Comparison of ENCODE assay signal across 8 mouse cellular contexts in genomic region chr2:51981630-51982029, GRCm38 (mm10). TPM values are rescaled to one million over a fixed set of nuclear protein-coding genes. Genes with fewer than 3 reads are reported as not detected.
DNase-seq lines count a peak whose midpoint lies in the region; ATAC-seq lines count a peak whose summit lies in the region.

No protein-coding gene starts in this region.

- no peaks in the 10 kb centered on the region for H3K36me3 ChIP-seq in embryonic facial prominence, embryonic 11.5 days (replicated peaks; ENCODE audit: control insufficient read depth, insufficient read depth, low read depth, low read length)
- no peaks in the 10 kb centered on the region for H3K36me3 ChIP-seq in hindbrain, embryonic 14.5 days (replicated peaks; ENCODE audit: control insufficient read depth, insufficient read depth)
- no peaks in the 10 kb centered on the region for H3K36me3 ChIP-seq in liver, embryonic 12.5 days
- no peaks in the 10 kb centered on the region for H3K36me3 ChIP-seq in stomach, embryonic 15.5 days
- H3K36me3 ChIP-seq in forebrain, embryonic 10.5 days (replicated peaks), result no peaks in the 10 kb centered on the region

- no peak overlapping the region for H3K27ac ChIP-seq in embryonic facial prominence, embryonic 11.5 days (replicated peaks; ENCODE audit: low read depth, low read length)
- no peak overlapping the region for H3K27ac ChIP-seq in hindbrain, embryonic 14.5 days
- 0 out of 2 replicates have a peak overlapping the region, but pooled peaks have one; percentile 16 for H3K27ac ChIP-seq in liver, embryonic 12.5 days
- H3K27ac ChIP-seq in stomach, embryonic 15.5 days, result peak overlapping the region; percentile 6; the same call in 1 of the 2 replicates
- H3K27ac ChIP-seq in forebrain, embryonic 10.5 days, result no peak overlapping the region

- ATAC-seq in embryonic facial prominence, embryonic 11.5 days (replicated peaks; ENCODE audit: insufficient number of reproducible peaks, low FRiP score, low TSS enrichment, low read depth), result no peak
- ATAC-seq in hindbrain, embryonic 14.5 days (ENCODE audit: low FRiP score), result no peak
- no peak for ATAC-seq in liver, embryonic 12.5 days
- ATAC-seq in stomach, embryonic 15.5 days (ENCODE audit: insufficient read depth, low FRiP score, low read depth), result no peak

- 0 out of 2 replicates have a peak, but pooled peaks cover 2% of the 10 kb centered on the region for H3K4me1 ChIP-seq in embryonic facial prominence, embryonic 11.5 days (ENCODE audit: control insufficient read depth, insufficient read depth, low read length)
- H3K4me1 ChIP-seq in hindbrain, embryonic 14.5 days (replicated peaks; ENCODE audit: control insufficient read depth, insufficient read depth, low read length), result peaks cover 5% of the 10 kb centered on the region; the same call in 1 of the 2 replicates
- H3K4me1 ChIP-seq in liver, embryonic 12.5 days, result peaks cover 13% of the 10 kb centered on the region
- H3K4me1 ChIP-seq in stomach, embryonic 15.5 days, result no peaks in the 10 kb centered on the region
- no peaks in the 10 kb centered on the region for H3K4me1 ChIP-seq in forebrain, embryonic 10.5 days

- no peaks in the 10 kb centered on the region for H3K27me3 ChIP-seq in embryonic facial prominence, embryonic 11.5 days (ENCODE audit: control insufficient read depth, insufficient read depth, low read length)
- no peaks in the 10 kb centered on the region for H3K27me3 ChIP-seq in hindbrain, embryonic 14.5 days (ENCODE audit: control insufficient read depth, insufficient read depth, low read length)
- no peaks in the 10 kb centered on the region for H3K27me3 ChIP-seq in liver, embryonic 12.5 days (replicated peaks)
- no peaks in the 10 kb centered on the region for H3K27me3 ChIP-seq in stomach, embryonic 15.5 days (replicated peaks)
- H3K27me3 ChIP-seq in forebrain, embryonic 10.5 days (ENCODE audit: poor library complexity, severe bottlenecking), result no peaks in the 10 kb centered on the region

- peak; percentile 16 for DNase-seq in embryo, embryonic 10 days (ENCODE audit: low spot score)
- DNase-seq in embryo, embryonic 9.5 days (ENCODE audit: extremely low spot score), result no peak
- DNase-seq in embryonic facial prominence, embryonic 11.5 days (ENCODE audit: low spot score), result peak; percentile 29
- DNase-seq in hindbrain, embryonic 14.5 days (ENCODE audit: low spot score), result no peak
- DNase-seq in forebrain, embryonic 10.5 days (ENCODE audit: extremely low spot score, low spot score), result no peak
- no peak for DNase-seq in layer of hippocampus, postnatal 25 days (ENCODE audit: extremely low spot score in 1 of 2, low spot score in 1 of 2)

- H3K9me3 ChIP-seq in embryonic facial prominence, embryonic 11.5 days (replicated peaks; ENCODE audit: control insufficient read depth, low read length), result no peaks in the 10 kb centered on the region
- H3K9me3 ChIP-seq in hindbrain, embryonic 14.5 days (ENCODE audit: control insufficient read depth, low read length), result no peaks in the 10 kb centered on the region
- no peaks in the 10 kb centered on the region for H3K9me3 ChIP-seq in liver, embryonic 12.5 days (replicated peaks)
- no peaks in the 10 kb centered on the region for H3K9me3 ChIP-seq in stomach, embryonic 15.5 days
- H3K9me3 ChIP-seq in forebrain, embryonic 10.5 days, result no peaks in the 10 kb centered on the region; the same call in 1 of the 2 replicates

- no peak overlapping the region for H3K4me3 ChIP-seq in embryonic facial prominence, embryonic 11.5 days (ENCODE audit: low read depth, low read length)
- no peak overlapping the region for H3K4me3 ChIP-seq in hindbrain, embryonic 14.5 days (replicated peaks; ENCODE audit: low read length)
- peak overlapping the region; percentile 38 for H3K4me3 ChIP-seq in liver, embryonic 12.5 days
- no peak overlapping the region for H3K4me3 ChIP-seq in stomach, embryonic 15.5 days (replicated peaks)
- H3K4me3 ChIP-seq in forebrain, embryonic 10.5 days, result no peak overlapping the region

- H3K9ac ChIP-seq in embryonic facial prominence, embryonic 11.5 days (replicated peaks; ENCODE audit: low read length), result no peak overlapping the region
- no peak overlapping the region for H3K9ac ChIP-seq in hindbrain, embryonic 14.5 days
- H3K9ac ChIP-seq in liver, embryonic 12.5 days, result no peak overlapping the region
- H3K9ac ChIP-seq in stomach, embryonic 15.5 days, result no peak overlapping the region

- H3K4me2 ChIP-seq in embryonic facial prominence, embryonic 11.5 days (ENCODE audit: low read depth, low read length), result peak overlapping the region; percentile 17; the same call in 1 of the 2 replicates
- peak overlapping the region; percentile 4; the same call in 1 of the 2 replicates for H3K4me2 ChIP-seq in hindbrain, embryonic 14.5 days (replicated peaks)
- H3K4me2 ChIP-seq in liver, embryonic 12.5 days, result peak overlapping the region; percentile 53
- H3K4me2 ChIP-seq in stomach, embryonic 15.5 days, result peak overlapping the region; percentile 37

- WGBS in embryonic facial prominence, embryonic 11.5 days, result 31% methylated on average over 11 of the region's 11 CpGs
- 59% methylated on average over 11 of the region's 11 CpGs for WGBS in hindbrain, embryonic 14.5 days
- WGBS in liver, embryonic 12.5 days (ENCODE audit: insufficient replicate concordance), result 19% methylated on average over 11 of the region's 11 CpGs
- 45% methylated on average over 11 of the region's 11 CpGs for WGBS in stomach, embryonic 15.5 days
- 72% methylated on average over 11 of the region's 11 CpGs for WGBS in forebrain, embryonic 10.5 days

RNA-seq across cellular contexts. Expression of gene Nmi, which starts 8.3 kb away (rescaled TPM):
- 11.5 and 11.7 TPM in 2 replicates for polyA plus RNA-seq in embryonic facial prominence, embryonic 11.5 days (2014; fragmentation: Nextera tagmentation; extraction: Ambion mirVana)
- polyA plus RNA-seq in hindbrain, embryonic 14.5 days (2014; fragmentation: Nextera tagmentation; extraction: Ambion mirVana), result 4.5 and 4.7 TPM in 2 replicates
- 9.0 and 10.0 TPM in 2 replicates for polyA plus RNA-seq in liver, embryonic 12.5 days (2016; fragmentation: Nextera tagmentation; extraction: Ambion mirVana)
- polyA plus RNA-seq in stomach, embryonic 15.5 days (2015; fragmentation: Nextera tagmentation; extraction: Ambion mirVana), result 19.3 and 22.0 TPM in 2 replicates
- 4.5 and 5.2 TPM in 2 replicates for polyA plus RNA-seq in forebrain, embryonic 10.5 days (2016; fragmentation: Nextera tagmentation; extraction: Ambion mirVana)
- total RNA-seq in layer of hippocampus, postnatal 25 days (2021), result 1 to 10 TPM; 1.8 to 2.3 TPM

RNA-seq across cellular contexts. Expression of gene Rbm43, which starts 46.7 kb away (rescaled TPM):
- 12.9 and 13.5 TPM in 2 replicates for polyA plus RNA-seq in embryonic facial prominence, embryonic 11.5 days (2014; fragmentation: Nextera tagmentation; extraction: Ambion mirVana)
- 7.5 and 8.6 TPM in 2 replicates for polyA plus RNA-seq in hindbrain, embryonic 14.5 days (2014; fragmentation: Nextera tagmentation; extraction: Ambion mirVana)
- 25.3 and 27.3 TPM in 2 replicates for polyA plus RNA-seq in liver, embryonic 12.5 days (2016; fragmentation: Nextera tagmentation; extraction: Ambion mirVana)
- 14.5 and 15.1 TPM in 2 replicates for polyA plus RNA-seq in stomach, embryonic 15.5 days (2015; fragmentation: Nextera tagmentation; extraction: Ambion mirVana)
- 6.8 and 7.0 TPM in 2 replicates for polyA plus RNA-seq in forebrain, embryonic 10.5 days (2016; fragmentation: Nextera tagmentation; extraction: Ambion mirVana)
- total RNA-seq in layer of hippocampus, postnatal 25 days (2021), result 10 to 100 TPM; 16.9 to 21.7 TPM

RNA-seq across cellular contexts. Expression of gene Tnfaip6, which starts 56.2 kb away (rescaled TPM):
- 62.9 and 68.6 TPM in 2 replicates for polyA plus RNA-seq in embryonic facial prominence, embryonic 11.5 days (2014; fragmentation: Nextera tagmentation; extraction: Ambion mirVana)
- polyA plus RNA-seq in hindbrain, embryonic 14.5 days (2014; fragmentation: Nextera tagmentation; extraction: Ambion mirVana), result 2.5 and 3.2 TPM in 2 replicates
- polyA plus RNA-seq in liver, embryonic 12.5 days (2016; fragmentation: Nextera tagmentation; extraction: Ambion mirVana), result 0.45 and 0.68 TPM in 2 replicates
- 3.4 and 4.3 TPM in 2 replicates for polyA plus RNA-seq in stomach, embryonic 15.5 days (2015; fragmentation: Nextera tagmentation; extraction: Ambion mirVana)
- 31.5 and 33.2 TPM in 2 replicates for polyA plus RNA-seq in forebrain, embryonic 10.5 days (2016; fragmentation: Nextera tagmentation; extraction: Ambion mirVana)
- total RNA-seq in layer of hippocampus, postnatal 25 days (2021), result 1 to 10 TPM; 4.2 to 6.6 TPM

Comparison
In these comparisons a context has a peak if more than half of its experiments do, and no peak if none do; other contexts are left out.
1. DNase-seq: peak in embryo, embryonic 10 days (single experiment) and embryonic facial prominence, embryonic 11.5 days (single experiment); none in embryo, embryonic 9.5 days (single experiment), hindbrain, embryonic 14.5 days (single experiment), forebrain, embryonic 10.5 days (single experiment) and layer of hippocampus, postnatal 25 days (0 of 2).
2. H3K27ac ChIP-seq: peak in liver, embryonic 12.5 days (single experiment) and stomach, embryonic 15.5 days (single experiment); none in embryonic facial prominence, embryonic 11.5 days (single experiment), hindbrain, embryonic 14.5 days (single experiment) and forebrain, embryonic 10.5 days (single experiment).
3. Peak in every context shown above with its lines, with median percentiles within 50 percentile points of each other: H3K4me2 ChIP-seq.